Mouse (Mus musculus) CH12.LX (cell line): ENCODE measurements at regions not wholly inside any gene's neighbourhood (a gene's known extent, or its start where the extent isn't known, plus 50 kb on each side); places are given as distances from the start of the nearest gene placed in this dataset.
A peak's percentile ranks its signal among the peaks of the same experiment; 100 is the strongest.

Source experiments
- BHLHE40 ChIP-seq: IDR thresholded peaks from 2 replicates; pipeline ENCODE4 v1.6.1; 2011; ENCODE audit warnings: mild to moderate bottlenecking, low read depth, low read length, improper control_type of control experiment
- CHD2 ChIP-seq: IDR thresholded peaks from 2 replicates; pipeline ENCODE4 v1.6.1; 2011; ENCODE audit warnings: low read length, improper control_type of control experiment
- CTCF ChIP-seq, 2 experiments: IDR thresholded peaks in 1 of 2; conservative IDR thresholded peaks in 1 of 2; 2 replicates each; pipeline ENCODE4 v1.5.1; 2011 to 2012; ENCODE audit warnings: low read depth in 2 of 2, low read length in 2 of 2, improper control_type of control experiment in 1 of 2, inconsistent platforms in 1 of 2, mild to moderate bottlenecking in 1 of 2, moderate library complexity in 1 of 2
- ELF1 ChIP-seq: IDR thresholded peaks from 2 replicates; pipeline ENCODE4 v1.6.1; 2014; ENCODE audit warnings: low read depth, mild to moderate bottlenecking, inconsistent platforms, low read length, improper control_type of control experiment
- EP300 ChIP-seq: IDR thresholded peaks from 2 replicates; pipeline ENCODE4 v1.6.1; 2011; ENCODE audit warnings: low read length, improper control_type of control experiment
- ETS1 ChIP-seq: conservative IDR thresholded peaks from 2 replicates; pipeline ENCODE4 v1.6.1; 2012; ENCODE audit warnings: low read depth, mild to moderate bottlenecking, inconsistent platforms, low read length, improper control_type of control experiment, moderate library complexity
- GABPA ChIP-seq: IDR thresholded peaks from 2 replicates; pipeline ENCODE4 v1.6.1; 2012; ENCODE audit warnings: low read depth, low read length, improper control_type of control experiment, inconsistent platforms; ENCODE audit not compliant: insufficient replicate concordance
- JUND ChIP-seq: conservative IDR thresholded peaks from 2 replicates; pipeline ENCODE4 v1.6.1; 2011; ENCODE audit warnings: low read depth, low read length, improper control_type of control experiment
- MAZ ChIP-seq: IDR thresholded peaks from 2 replicates; pipeline ENCODE4 v1.6.1; 2012; ENCODE audit warnings: low read depth, mild to moderate bottlenecking, inconsistent platforms, low read length, improper control_type of control experiment, moderate library complexity
- MEF2A ChIP-seq: IDR thresholded peaks from 2 replicates; pipeline ENCODE4 v1.6.1; 2014; ENCODE audit warnings: low read depth, mild to moderate bottlenecking, inconsistent platforms, low read length, improper control_type of control experiment, borderline replicate concordance
- MXI1 ChIP-seq: IDR thresholded peaks from 2 replicates; pipeline ENCODE4 v1.6.1; 2011; ENCODE audit warnings: mild to moderate bottlenecking, low read depth, low read length, improper control_type of control experiment
- POLR2A ChIP-seq: IDR thresholded peaks from 2 replicates; pipeline ENCODE4 v1.6.1; 2011; ENCODE audit warnings: low read depth, mild to moderate bottlenecking, improper control_type of control experiment, low read length
- POLR2AphosphoS2 ChIP-seq: IDR thresholded peaks from 2 replicates; pipeline ENCODE4 v1.6.1; 2011; ENCODE audit warnings: low read depth, low read length, improper control_type of control experiment
- RAD21 ChIP-seq: IDR thresholded peaks from 2 replicates; pipeline ENCODE4 v1.6.1; 2011; ENCODE audit warnings: low read depth, mild to moderate bottlenecking, low read length, improper control_type of control experiment, moderate library complexity
- TCF12 ChIP-seq: IDR thresholded peaks from 2 replicates; pipeline ENCODE4 v1.6.1; 2014; ENCODE audit warnings: low read depth, mild to moderate bottlenecking, inconsistent platforms, low read length, improper control_type of control experiment
- UBTF ChIP-seq: IDR thresholded peaks from 2 replicates; pipeline ENCODE4 v1.6.1; 2012; ENCODE audit warnings: low read depth, mild to moderate bottlenecking, inconsistent platforms, low read length, improper control_type of control experiment, moderate library complexity
- ZC3H11A ChIP-seq: IDR thresholded peaks from 2 replicates; pipeline ENCODE4 v1.6.1; 2012; ENCODE audit warnings: low read depth, mild to moderate bottlenecking, inconsistent platforms, low read length, improper control_type of control experiment
- ZKSCAN1 ChIP-seq: IDR thresholded peaks from 2 replicates; pipeline ENCODE4 v1.6.1; 2012; ENCODE audit warnings: low read depth, inconsistent platforms, low read length, improper control_type of control experiment, borderline replicate concordance

DNA sequence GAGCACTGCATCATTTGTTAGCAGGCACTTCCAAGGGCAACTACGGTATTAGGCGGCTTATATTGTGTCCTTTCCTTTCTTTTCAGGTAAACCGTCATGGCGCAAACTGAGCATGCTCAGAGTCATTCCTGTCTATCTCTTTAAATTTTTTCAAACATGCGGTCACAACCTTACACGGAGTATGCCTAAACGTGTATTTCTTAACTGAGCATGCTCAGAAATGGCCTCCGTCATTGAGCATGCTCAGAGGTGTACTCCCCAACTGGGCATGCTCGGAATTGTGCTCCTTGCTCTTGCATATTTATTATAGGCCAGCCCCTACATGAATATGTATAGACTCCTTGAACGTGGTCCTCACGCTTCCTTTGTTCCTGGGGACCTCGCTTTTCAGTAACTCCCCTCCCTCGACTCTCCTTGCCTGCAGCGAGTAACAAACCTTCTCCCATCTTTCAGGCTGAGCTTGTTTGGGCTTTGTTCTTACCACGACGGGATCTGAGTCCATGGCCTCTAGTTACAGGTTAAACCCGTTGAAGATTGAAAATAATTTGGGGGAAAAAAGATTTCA, 50.1 kb upstream of the Ddx3x start (continued):
- peak; percentile 43; the same call in 1 of the 2 replicates for TF ChIP-seq MXI1
- TF ChIP-seq CTCF (conservative IDR thresholded peaks at IDR 0.05 in 1 of 2, IDR thresholded peaks at IDR 0.05 in 1 of 2; ENCODE audit: low read depth in 2 of 2, low read length in 2 of 2) = no peak
- no peak for TF ChIP-seq EP300
- no peak for TF ChIP-seq TCF12
- no peak for TF ChIP-seq GABPA
- no peak for TF ChIP-seq ZKSCAN1
- no peak for TF ChIP-seq RAD21
- no peak for TF ChIP-seq CHD2
- TF ChIP-seq POLR2A = peak; percentile 60
- TF ChIP-seq POLR2AphosphoS2 = no peak
- TF ChIP-seq ZC3H11A = no peak
- no peak for TF ChIP-seq MAZ
- TF ChIP-seq ETS1 = peak; percentile 42
- TF ChIP-seq UBTF = no peak
- TF ChIP-seq BHLHE40 = peak; percentile 74
- TF ChIP-seq ELF1 = no peak; the same call in 1 of the 2 replicates
- TF ChIP-seq JUND = no peak
- TF ChIP-seq MEF2A = no peak
